Mouse (Mus musculus) spleen, adult 2 months (tissue): ENCODE measurements around the gene Rxfp4.

Experiments
- CTCF ChIP-seq: fragments of 200-500 bp; IDR thresholded peaks from 2 replicates; pipeline ENCODE4 v1.5.1; 2011; ENCODE audit warnings: mild to moderate bottlenecking, inconsistent platforms; ENCODE audit not compliant: insufficient read depth, insufficient read length, insufficient replicate concordance; ENCODE audit errors: extremely low read depth
- POLR2A ChIP-seq: fragments of 200-500 bp; IDR thresholded peaks from 2 replicates; pipeline ENCODE4 v1.6.1; 2011; ENCODE audit warnings: low read depth, low read length, inconsistent platforms

DNA sequence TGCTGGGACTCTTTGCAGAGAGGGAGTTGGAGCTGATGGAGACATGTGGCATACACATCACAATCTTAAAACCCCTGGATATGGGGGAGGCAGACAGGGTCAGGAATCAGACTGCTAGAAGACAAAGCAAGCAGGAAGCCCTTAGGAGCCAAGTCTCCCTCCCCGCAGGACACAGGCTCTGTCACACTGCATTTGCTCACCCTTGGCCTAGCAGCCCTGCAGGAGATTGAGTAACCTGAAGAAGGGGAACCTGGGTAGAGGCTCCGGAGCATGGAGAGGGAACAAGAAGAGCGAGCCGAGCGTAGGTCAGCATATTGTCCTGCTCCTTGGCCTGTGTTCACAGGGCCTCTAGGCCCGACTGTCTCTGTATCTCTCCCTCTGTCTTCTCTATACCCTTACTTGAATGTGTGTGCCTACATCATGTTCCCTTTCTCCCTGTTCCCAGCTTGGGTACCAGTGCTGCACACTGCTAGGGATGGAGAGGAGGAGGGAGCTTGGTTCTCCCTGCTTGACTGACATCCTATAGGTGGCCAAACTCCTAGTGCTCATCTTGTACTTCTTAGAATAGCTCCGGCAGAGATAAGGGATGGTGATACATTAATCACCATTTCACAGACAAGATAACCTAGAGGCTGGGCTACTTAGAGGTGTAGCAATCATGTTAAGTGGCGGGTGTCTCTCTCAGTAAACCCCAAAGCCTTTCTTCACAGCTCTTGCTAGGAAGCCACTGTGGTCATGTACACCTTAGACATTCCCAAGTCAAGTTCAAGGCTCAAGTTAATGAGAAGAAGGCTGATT lies 34.7 kb downstream of the Rxfp4 start:
- TF ChIP-seq CTCF: no peak
- TF ChIP-seq POLR2A: no peak
